In the genomic region with DNA sequence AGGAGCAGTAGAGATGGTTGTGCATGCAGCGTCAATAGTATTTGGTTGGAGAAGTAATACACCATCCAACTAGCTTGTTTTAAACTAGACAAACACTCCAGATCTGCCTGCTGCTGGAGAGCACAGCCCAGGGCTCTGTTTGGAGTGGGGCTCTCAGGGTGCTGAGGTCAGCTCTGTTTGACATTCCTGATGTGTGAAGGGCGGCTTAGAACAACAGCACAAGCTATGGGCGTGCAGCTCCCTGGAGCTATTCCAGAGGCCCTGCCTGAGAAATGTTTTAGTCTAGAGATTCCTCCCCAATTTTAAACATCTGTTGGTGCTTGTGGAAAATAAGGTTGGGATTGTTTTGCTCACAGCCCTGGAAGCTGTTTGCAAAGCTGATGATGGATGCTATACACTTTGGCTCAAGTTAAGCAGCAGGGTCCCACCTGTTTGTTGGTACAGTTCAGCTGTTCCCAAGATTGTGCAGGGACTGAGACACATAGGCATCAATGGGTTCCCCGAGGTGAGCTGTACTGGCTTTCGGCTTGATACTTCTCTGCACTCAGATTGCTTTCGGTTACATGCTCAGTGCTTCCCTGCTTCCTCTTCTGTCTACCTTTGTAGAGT, we compare ENCODE assay signal across 9 mouse cellular contexts. TPM values are rescaled to one million over a fixed set of nuclear protein-coding genes. Genes with fewer than 3 reads are reported as not detected.
A peak's percentile ranks its signal among the peaks of the same experiment; 100 is the strongest.
DNase-seq lines count a peak whose midpoint lies in the region; ATAC-seq and TF ChIP-seq lines count a peak whose summit lies in the region.
"Had no signal": no experiment of that assay in that cellular context is flagged by ENCODE, and none has a peak within 500 bp of the region (broad histone marks: within the 10 kb centered on the region; RNA-seq: fewer than 3 reads in every experiment).

No protein-coding gene starts in this region.

- H3K4me2 ChIP-seq in neural tube, embryonic 15.5 days, result no peak overlapping the region
- no peak overlapping the region for H3K4me2 ChIP-seq in heart, embryonic 11.5 days
- H3K4me2 ChIP-seq in limb, embryonic 15.5 days, result no peak overlapping the region
- H3K4me2 ChIP-seq in stomach, embryonic 16.5 days (ENCODE audit: low read depth, low read length), result peak overlapping the region; percentile 14; the same call in 1 of the 2 replicates
- no peak overlapping the region for H3K4me2 ChIP-seq in forebrain, postnatal 0 days (ENCODE audit: low read depth)
- H3K4me2 ChIP-seq: hindbrain, embryonic 15.5 days had no signal

- no peak overlapping the region for H3K4me3 ChIP-seq in neural tube, embryonic 15.5 days (replicated peaks)
- no peak overlapping the region for H3K4me3 ChIP-seq in heart, embryonic 11.5 days (ENCODE audit: low read depth, low read length)
- no peak overlapping the region for H3K4me3 ChIP-seq in limb, embryonic 15.5 days
- no peak overlapping the region for H3K4me3 ChIP-seq in stomach, embryonic 16.5 days (replicated peaks; ENCODE audit: low read length)
- H3K4me3 ChIP-seq in forebrain, postnatal 0 days (ENCODE audit: low read depth, low read length), result no peak overlapping the region
- H3K4me3 ChIP-seq: hindbrain, embryonic 15.5 days had no signal

- no peak for ATAC-seq in neural tube, embryonic 15.5 days (ENCODE audit: low FRiP score)
- peak; percentile 71; the same call in 1 of the 2 replicates for ATAC-seq in heart, embryonic 11.5 days (replicated peaks; ENCODE audit: insufficient number of reproducible peaks, low FRiP score, low TSS enrichment)
- ATAC-seq in limb, embryonic 15.5 days (ENCODE audit: insufficient number of reproducible peaks, low FRiP score, low TSS enrichment, low read depth), result no peak; the same call in 1 of the 2 replicates
- peak; percentile 92 for ATAC-seq in stomach, embryonic 16.5 days (ENCODE audit: insufficient read depth, low FRiP score)
- ATAC-seq in forebrain, postnatal 0 days, result no peak

- no peak for TF ChIP-seq CTCF in forebrain, postnatal 0 days (IDR thresholded peaks at IDR 0.05; ENCODE audit: low read depth)

- no peaks in the 10 kb centered on the region for H3K9me3 ChIP-seq in neural tube, embryonic 15.5 days (replicated peaks)
- no peaks in the 10 kb centered on the region for H3K9me3 ChIP-seq in heart, embryonic 11.5 days (replicated peaks; ENCODE audit: control insufficient read depth, low read length)
- H3K9me3 ChIP-seq in limb, embryonic 15.5 days, result no peaks in the 10 kb centered on the region
- H3K9me3 ChIP-seq in stomach, embryonic 16.5 days (replicated peaks; ENCODE audit: control insufficient read depth, low read length), result no peaks in the 10 kb centered on the region
- H3K9me3 ChIP-seq in forebrain, postnatal 0 days (ENCODE audit: low read length), result no peaks in the 10 kb centered on the region
- H3K9me3 ChIP-seq: hindbrain, embryonic 15.5 days had no signal

- H3K27ac ChIP-seq in neural tube, embryonic 15.5 days (replicated peaks), result no peak overlapping the region
- H3K27ac ChIP-seq in heart, embryonic 11.5 days (ENCODE audit: low read depth, low read length), result peak overlapping the region; percentile 51
- H3K27ac ChIP-seq in limb, embryonic 15.5 days, result peak overlapping the region; percentile 28
- peak overlapping the region; percentile 87 for H3K27ac ChIP-seq in stomach, embryonic 16.5 days (ENCODE audit: low read length)
- H3K27ac ChIP-seq in forebrain, postnatal 0 days (ENCODE audit: low read depth, low read length), result no peak overlapping the region
- H3K27ac ChIP-seq: hindbrain, embryonic 15.5 days had no signal

- 76% methylated on average over 6 of the region's 6 CpGs for WGBS in neural tube, embryonic 15.5 days
- 49% methylated on average over 6 of the region's 6 CpGs for WGBS in heart, embryonic 11.5 days (ENCODE audit: insufficient replicate concordance)
- WGBS in limb, embryonic 15.5 days, result 53% methylated on average over 6 of the region's 6 CpGs
- 18% methylated on average over 6 of the region's 6 CpGs for whole genome bisulfite sequencing in stomach, embryonic 16.5 days
- 73% methylated on average over 6 of the region's 6 CpGs for WGBS in forebrain, postnatal 0 days

- H3K4me1 ChIP-seq in neural tube, embryonic 15.5 days, result no peaks in the 10 kb centered on the region
- H3K4me1 ChIP-seq in heart, embryonic 11.5 days (ENCODE audit: control insufficient read depth, insufficient read depth, low read length), result peaks cover 14% of the 10 kb centered on the region
- H3K4me1 ChIP-seq in limb, embryonic 15.5 days, result peaks cover 8% of the 10 kb centered on the region
- peaks cover 31% of the 10 kb centered on the region for H3K4me1 ChIP-seq in stomach, embryonic 16.5 days (ENCODE audit: control insufficient read depth, insufficient read depth, low read length)
- no peaks in the 10 kb centered on the region for H3K4me1 ChIP-seq in forebrain, postnatal 0 days (ENCODE audit: insufficient read depth)
- H3K4me1 ChIP-seq: hindbrain, embryonic 15.5 days had no signal

- no peaks in the 10 kb centered on the region for H3K27me3 ChIP-seq in neural tube, embryonic 15.5 days (replicated peaks)
- no peaks in the 10 kb centered on the region for H3K27me3 ChIP-seq in heart, embryonic 11.5 days (ENCODE audit: control insufficient read depth, insufficient read depth, low read length)
- no peaks in the 10 kb centered on the region for H3K27me3 ChIP-seq in limb, embryonic 15.5 days
- no peaks in the 10 kb centered on the region for H3K27me3 ChIP-seq in stomach, embryonic 16.5 days (ENCODE audit: control insufficient read depth, insufficient read depth, low read length)
- H3K27me3 ChIP-seq in forebrain, postnatal 0 days (ENCODE audit: insufficient read depth, low read length), result no peaks in the 10 kb centered on the region
- H3K27me3 ChIP-seq: hindbrain, embryonic 15.5 days had no signal

- no peaks in the 10 kb centered on the region for H3K36me3 ChIP-seq in neural tube, embryonic 15.5 days
- H3K36me3 ChIP-seq in heart, embryonic 11.5 days (ENCODE audit: control insufficient read depth, insufficient read depth, low read length), result no peaks in the 10 kb centered on the region
- H3K36me3 ChIP-seq in limb, embryonic 15.5 days, result no peaks in the 10 kb centered on the region
- no peaks in the 10 kb centered on the region for H3K36me3 ChIP-seq in stomach, embryonic 16.5 days (ENCODE audit: control insufficient read depth, insufficient read depth, low read length)
- H3K36me3 ChIP-seq in forebrain, postnatal 0 days (ENCODE audit: insufficient read depth), result no peaks in the 10 kb centered on the region
- H3K36me3 ChIP-seq: hindbrain, embryonic 15.5 days had no signal

- peak; percentile 32 for DNase-seq in neural tube, embryonic 10.5 days (ENCODE audit: extremely low spot score, low spot score)
- DNase-seq in right cerebral cortex, postnatal 10 days (ENCODE audit: low spot score in 2 of 2), result no peak
- no peak for DNase-seq in forebrain, postnatal 0 days
- no peak for DNase-seq in left cerebral cortex, adult 18-20 months (ENCODE audit: low spot score in 2 of 2)

- H3K9ac ChIP-seq in neural tube, embryonic 15.5 days (replicated peaks), result no peak overlapping the region
- H3K9ac ChIP-seq in heart, embryonic 11.5 days (ENCODE audit: low read depth, low read length), result no peak overlapping the region
- no peak overlapping the region for H3K9ac ChIP-seq in limb, embryonic 15.5 days
- no peak overlapping the region for H3K9ac ChIP-seq in stomach, embryonic 16.5 days (ENCODE audit: low read length)
- no peak overlapping the region for H3K9ac ChIP-seq in forebrain, postnatal 0 days
- H3K9ac ChIP-seq: hindbrain, embryonic 15.5 days had no signal

RNA-seq across cellular contexts. Expression of gene Ptchd3, which starts 35.4 kb away (rescaled TPM):
- polyA plus RNA-seq in neural tube, embryonic 15.5 days (2015; fragmentation: Nextera tagmentation; extraction: Ambion mirVana), result not detected in 2 replicates
- polyA plus RNA-seq in heart, embryonic 11.5 days (2014; fragmentation: Nextera tagmentation; extraction: Ambion mirVana), result not detected in 2 replicates
- 0.08 and 0.09 TPM in 2 replicates for polyA plus RNA-seq in limb, embryonic 15.5 days (2015; fragmentation: Nextera tagmentation; extraction: Ambion mirVana)
- polyA plus RNA-seq in stomach, embryonic 16.5 days (2015; fragmentation: Nextera tagmentation; extraction: Ambion mirVana), result not detected in 2 replicates
- total RNA-seq in forebrain, postnatal 0 days (2014; rRNA removed), result not detected in 2 replicates
- polyA plus RNA-seq in forebrain, postnatal 0 days (2015; fragmentation: Nextera tagmentation; extraction: Ambion mirVana), result not detected in 2 replicates
- not detected for total RNA-seq in left cerebral cortex, adult 18-20 months (2021)
- polyA plus RNA-seq: hindbrain, embryonic 15.5 days had no signal

Comparison
In these comparisons a context has a peak if more than half of its experiments do, and no peak if none do; other contexts are left out.
1. ATAC-seq: peak in heart, embryonic 11.5 days (single experiment) and stomach, embryonic 16.5 days (single experiment); none in neural tube, embryonic 15.5 days (single experiment), limb, embryonic 15.5 days (single experiment) and forebrain, postnatal 0 days (single experiment).
2. H3K27ac ChIP-seq: peak in heart, embryonic 11.5 days (single experiment), limb, embryonic 15.5 days (single experiment) and stomach, embryonic 16.5 days (single experiment); none in neural tube, embryonic 15.5 days (single experiment) and forebrain, postnatal 0 days (single experiment).